ENCODE assay signal across 22 mouse cellular contexts in genomic region chr6:119712486-119712885, GRCm38 (mm10).
A peak's percentile ranks its signal among the peaks of the same experiment; 100 is the strongest.
DNase-seq lines count a peak whose midpoint lies in the region; ATAC-seq and TF ChIP-seq lines count a peak whose summit lies in the region.
"Had no signal": no experiment of that assay in that cellular context is flagged by ENCODE, and none has a peak within 500 bp of the region (broad histone marks: within the 10 kb centered on the region; RNA-seq: fewer than 3 reads in every experiment).

No protein-coding gene starts in this region.

- ATAC-seq in heart, embryonic 16.5 days (replicated peaks; ENCODE audit: extremely low read depth, insufficient read depth, low FRiP score), result no peak
- no peak for ATAC-seq in hindbrain, embryonic 11.5 days (ENCODE audit: low FRiP score)
- ATAC-seq: CD4-positive, CD25-positive, alpha-beta regulatory T cell, adult 4 months; forebrain, embryonic 14.5 days; intestine, embryonic 15.5 days had no signal

- H3K36me3 ChIP-seq in heart, embryonic 16.5 days (ENCODE audit: control insufficient read depth, insufficient read depth), result no peaks in the 10 kb centered on the region
- H3K36me3 ChIP-seq in thymus, adult 2 months (ENCODE audit: control insufficient read depth, insufficient read depth, low read length), result no peaks in the 10 kb centered on the region
- peaks cover 11% of the 10 kb centered on the region for H3K36me3 ChIP-seq in limb, embryonic 10.5 days
- no peaks in the 10 kb centered on the region for H3K36me3 ChIP-seq in hindbrain, embryonic 11.5 days (ENCODE audit: control insufficient read depth, insufficient read depth, low read length)
- H3K36me3 ChIP-seq: embryonic facial prominence, embryonic 15.5 days; intestine, embryonic 15.5 days had no signal

- no peak for DNase-seq in heart, adult 8-10 months (ENCODE audit: low spot score)
- DNase-seq in thymus, adult 2 months, result peak; percentile 36
- peak; percentile 49 for DNase-seq in thymus, postnatal 14 days
- DNase-seq in limb, embryonic 10.5 days (ENCODE audit: low spot score), result no peak
- no peak for DNase-seq in hindbrain, embryonic 11.5 days (ENCODE audit: low spot score)
- DNase-seq in embryo, embryonic 11 days, result no peak
- DNase-seq: adrenal gland, adult 8-10 months; adrenal gland, postnatal 36 days; B cell, adult 2 months; cerebellum, postnatal 10 days; gastrocnemius, adult 2 months; heart, postnatal 4 days had no signal

- no peak for TF ChIP-seq CTCF in thymus, adult 2 months (IDR thresholded peaks at IDR 0.05; ENCODE audit: borderline replicate concordance, control insufficient read depth, extremely low read depth, insufficient read depth, low read length, poor library complexity)

- H3K4me1 ChIP-seq in heart, embryonic 16.5 days (ENCODE audit: control insufficient read depth, insufficient read depth, low read length), result peaks cover 13% of the 10 kb centered on the region
- H3K4me1 ChIP-seq in thymus, adult 2 months (replicated peaks; ENCODE audit: control insufficient read depth, insufficient read depth, low read length), result peaks cover 10% of the 10 kb centered on the region
- no peaks in the 10 kb centered on the region for H3K4me1 ChIP-seq in limb, embryonic 10.5 days
- H3K4me1 ChIP-seq in hindbrain, embryonic 11.5 days (replicated peaks; ENCODE audit: control insufficient read depth, insufficient read depth, low read length), result no peaks in the 10 kb centered on the region
- H3K4me1 ChIP-seq: embryonic facial prominence, embryonic 15.5 days; forebrain, embryonic 10.5 days; hindbrain, embryonic 13.5 days; intestine, embryonic 15.5 days had no signal

- peak overlapping the region; percentile 48 for H3K4me2 ChIP-seq in heart, embryonic 16.5 days (ENCODE audit: low read depth, low read length)
- H3K4me2 ChIP-seq in hindbrain, embryonic 11.5 days (replicated peaks; ENCODE audit: low read depth, low read length), result no peak overlapping the region
- H3K4me2 ChIP-seq: embryonic facial prominence, embryonic 15.5 days; heart, embryonic 12.5 days; hindbrain, embryonic 13.5 days; intestine, embryonic 15.5 days had no signal

- no peak for TF ChIP-seq POLR2A in thymus, adult 2 months (IDR thresholded peaks at IDR 0.05; ENCODE audit: control insufficient read depth, extremely low read depth, insufficient read depth, low read length, poor library complexity)

- H3K9me3 ChIP-seq in heart, embryonic 16.5 days (replicated peaks; ENCODE audit: control insufficient read depth, low read length), result no peaks in the 10 kb centered on the region
- H3K9me3 ChIP-seq in limb, embryonic 10.5 days (replicated peaks), result no peaks in the 10 kb centered on the region
- no peaks in the 10 kb centered on the region for H3K9me3 ChIP-seq in hindbrain, embryonic 11.5 days (ENCODE audit: control insufficient read depth, low read length)
- H3K9me3 ChIP-seq: embryonic facial prominence, embryonic 15.5 days; forebrain, embryonic 10.5 days; G1E; heart, embryonic 12.5 days; hindbrain, embryonic 13.5 days; intestine, embryonic 15.5 days had no signal

- 42% methylated on average over 1 of the region's 1 CpGs for WGBS in heart, embryonic 16.5 days
- WGBS in thymus, adult 2 months, result 82% methylated on average over 1 of the region's 1 CpGs
- 74% methylated on average over 1 of the region's 1 CpGs for WGBS in limb, embryonic 10.5 days
- 84% methylated on average over 1 of the region's 1 CpGs for WGBS in hindbrain, embryonic 11.5 days

- peak overlapping the region; percentile 49 for H3K27ac ChIP-seq in heart, embryonic 16.5 days (ENCODE audit: low read length)
- H3K27ac ChIP-seq in thymus, adult 2 months (ENCODE audit: control insufficient read depth, insufficient read depth, low read length), result peak overlapping the region; percentile 35
- H3K27ac ChIP-seq in limb, embryonic 10.5 days, result no peak overlapping the region
- no peak overlapping the region for H3K27ac ChIP-seq in hindbrain, embryonic 11.5 days (ENCODE audit: low read depth, low read length)
- H3K27ac ChIP-seq: embryonic facial prominence, embryonic 15.5 days; forebrain, embryonic 10.5 days; gastrocnemius, adult 2 months; hindbrain, embryonic 13.5 days; intestine, embryonic 15.5 days had no signal

- H3K9ac ChIP-seq in heart, embryonic 16.5 days (ENCODE audit: low read length), result peak overlapping the region; percentile 46; the same call in 1 of the 2 replicates
- H3K9ac ChIP-seq in hindbrain, embryonic 11.5 days (ENCODE audit: low read depth, low read length), result no peak overlapping the region
- H3K9ac ChIP-seq: embryonic facial prominence, embryonic 15.5 days; heart, embryonic 12.5 days; hindbrain, embryonic 13.5 days; intestine, embryonic 15.5 days had no signal

- H3K27me3 ChIP-seq in heart, embryonic 16.5 days (ENCODE audit: control insufficient read depth, insufficient read depth, low read length), result no peaks in the 10 kb centered on the region
- no peaks in the 10 kb centered on the region for H3K27me3 ChIP-seq in thymus, adult 2 months (ENCODE audit: control insufficient read depth, insufficient read depth, low read length)
- H3K27me3 ChIP-seq in limb, embryonic 10.5 days (ENCODE audit: low read depth, poor library complexity, severe bottlenecking), result no peaks in the 10 kb centered on the region
- no peaks in the 10 kb centered on the region for H3K27me3 ChIP-seq in hindbrain, embryonic 11.5 days (ENCODE audit: control insufficient read depth, insufficient read depth, low read length)
- H3K27me3 ChIP-seq: embryonic facial prominence, embryonic 15.5 days; heart, embryonic 12.5 days; hindbrain, embryonic 13.5 days; intestine, embryonic 15.5 days had no signal

- no peak overlapping the region for H3K4me3 ChIP-seq in heart, embryonic 16.5 days (ENCODE audit: low read length)
- H3K4me3 ChIP-seq in thymus, adult 2 months (ENCODE audit: control insufficient read depth, insufficient read depth, low read length), result no peak overlapping the region
- no peak overlapping the region for H3K4me3 ChIP-seq in limb, embryonic 10.5 days
- H3K4me3 ChIP-seq in hindbrain, embryonic 11.5 days (ENCODE audit: low read depth, low read length), result no peak overlapping the region
- H3K4me3 ChIP-seq: embryonic facial prominence, embryonic 15.5 days; erythroblast, embryonic 14.5 days; forebrain, embryonic 10.5 days; gastrocnemius, adult 2 months; heart, embryonic 12.5 days; hindbrain, embryonic 13.5 days; intestine, embryonic 15.5 days had no signal

Comparison
In these comparisons a context has a peak if more than half of its experiments do, and no peak if none do; other contexts are left out.
1. H3K27ac ChIP-seq: peak in heart, embryonic 16.5 days (single experiment) and thymus, adult 2 months (single experiment); none in limb, embryonic 10.5 days (single experiment) and hindbrain, embryonic 11.5 days (single experiment).
2. DNase-seq: peak in thymus, adult 2 months (single experiment) and thymus, postnatal 14 days (single experiment); none in heart, adult 8-10 months (single experiment), limb, embryonic 10.5 days (single experiment), hindbrain, embryonic 11.5 days (single experiment) and embryo, embryonic 11 days (single experiment).